Mouse (Mus musculus) gastrocnemius, postnatal 36 days (tissue): Measurements from ENCODE around the gene Sim1. TPM values are rescaled to one million over a fixed set of nuclear protein-coding genes. Genes with fewer than 3 reads are reported as not detected.

Experiments
- DNase-seq, 2 experiments: peaks; one replicate each; pipeline ENCODE4 v3.0.0; 2022
- intact Hi-C: fragments of 180-260 bp; cut with DNase I; formaldehyde crosslinking; loops from one replicate; pipeline ENCODE4 v1.15.1; 2025
- total RNA-seq, 2 experiments: library from RNA; stranded (reverse); gene quantifications; 2 replicates each; pipeline ENCODE4 v1.2.3; 2021

Gene Sim1
- total RNA-seq, 2 experiments from 2014 or later: 0.05 to 0.13 TPM

- intact Hi-C loops: no loop called here
- DNase-seq: no peak
Observed at GRCm38 (mm10) chr10:50900746-50901600, 6.4 kb downstream of the Sim1 start.

DNA sequence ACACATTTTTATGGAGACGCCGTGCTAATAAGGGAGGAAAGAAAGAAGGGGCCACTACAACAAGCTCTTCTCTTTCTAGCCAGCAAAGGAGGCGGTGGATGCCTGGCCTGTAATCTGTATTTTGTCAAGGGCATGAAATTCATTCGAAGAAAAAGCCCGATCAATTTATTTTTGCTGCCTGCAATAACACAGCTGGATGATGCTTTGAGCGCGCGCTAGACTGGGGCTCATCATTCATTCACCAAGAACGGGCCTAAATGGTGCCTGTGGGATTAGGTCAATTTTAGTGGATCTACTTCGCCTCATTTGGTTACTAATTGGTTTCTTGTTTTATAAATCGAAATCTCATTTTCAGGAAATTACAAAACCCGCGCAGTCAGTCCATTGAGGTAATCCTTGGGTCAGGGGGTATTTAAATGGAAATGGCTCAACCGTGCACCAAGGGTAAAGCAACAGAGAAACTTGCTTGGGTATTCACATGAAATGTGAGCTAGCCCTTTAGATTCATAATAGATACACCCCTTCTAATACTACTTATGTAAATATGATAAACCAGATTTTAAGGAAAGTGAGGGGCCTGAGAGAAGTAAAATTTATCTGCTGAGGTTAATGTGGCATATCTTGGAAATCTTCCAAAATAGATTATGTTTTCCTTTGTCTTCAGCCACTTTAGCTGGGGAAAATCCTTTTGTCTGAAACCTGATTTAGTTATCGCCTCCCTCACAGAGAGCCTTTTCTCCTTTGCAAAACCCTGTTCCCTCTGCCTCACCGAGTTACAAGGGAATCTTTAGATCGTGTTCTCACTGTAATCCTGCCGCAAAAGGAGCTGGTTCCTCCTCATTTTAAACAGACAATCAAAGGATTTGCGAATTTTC is 7.3 kb downstream of the Sim1 start:
- intact Hi-C loops: no loop called here
- DNase-seq: no peak

DNA sequence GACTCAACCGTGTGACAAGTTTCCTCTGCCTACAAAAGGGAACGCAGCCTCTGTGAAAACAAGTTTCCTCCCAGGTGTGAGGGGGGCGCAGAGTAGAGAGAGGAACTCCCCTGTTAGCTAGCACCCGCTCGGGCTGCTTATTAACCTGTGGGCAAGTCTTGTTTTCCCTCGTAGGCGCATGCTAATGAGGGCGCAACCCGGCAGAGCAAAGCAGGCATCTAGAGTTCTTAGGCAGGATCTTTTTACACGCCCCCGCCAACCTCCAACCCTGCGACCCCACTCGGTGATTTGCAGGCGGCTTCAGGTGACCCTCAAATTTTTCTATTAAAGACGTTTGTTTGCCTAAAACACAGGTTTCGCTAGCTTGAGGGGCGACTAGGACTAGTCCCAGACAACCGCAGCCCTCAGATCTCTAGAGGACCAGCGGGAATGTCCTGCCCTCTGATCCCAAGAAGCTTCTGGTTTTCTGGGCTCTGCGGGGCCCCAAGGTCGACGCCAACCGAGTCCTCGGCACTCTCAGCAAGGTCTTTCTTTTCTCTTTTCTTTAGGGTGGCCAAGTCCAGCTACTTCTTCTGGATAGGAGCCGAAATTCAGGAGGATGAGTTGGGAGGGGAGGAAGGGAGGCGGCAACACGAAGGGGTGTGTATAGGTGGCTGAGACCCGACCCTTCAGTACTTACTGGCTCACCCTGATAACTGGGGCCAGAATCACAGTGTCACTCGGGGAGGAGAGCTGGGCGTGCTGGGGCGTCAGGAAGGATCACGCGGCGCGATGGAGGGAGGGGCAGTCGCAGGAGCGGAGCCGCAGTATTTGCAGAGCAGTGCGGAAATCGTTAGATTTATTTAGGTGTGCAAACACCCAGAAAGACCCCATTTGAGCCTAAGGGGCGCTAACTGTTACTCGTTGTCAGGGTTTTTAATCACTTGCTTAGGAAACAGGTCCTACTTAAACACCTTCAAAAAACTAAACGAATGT is 8.5 kb downstream of the Sim1 start:
- DNase-seq: no peak
- intact Hi-C loops: no loop called here

- intact Hi-C loops: no loop called here
Observed at GRCm38 (mm10) chr10:50903846-50904763, 9.6 kb downstream of the Sim1 start.

DNA sequence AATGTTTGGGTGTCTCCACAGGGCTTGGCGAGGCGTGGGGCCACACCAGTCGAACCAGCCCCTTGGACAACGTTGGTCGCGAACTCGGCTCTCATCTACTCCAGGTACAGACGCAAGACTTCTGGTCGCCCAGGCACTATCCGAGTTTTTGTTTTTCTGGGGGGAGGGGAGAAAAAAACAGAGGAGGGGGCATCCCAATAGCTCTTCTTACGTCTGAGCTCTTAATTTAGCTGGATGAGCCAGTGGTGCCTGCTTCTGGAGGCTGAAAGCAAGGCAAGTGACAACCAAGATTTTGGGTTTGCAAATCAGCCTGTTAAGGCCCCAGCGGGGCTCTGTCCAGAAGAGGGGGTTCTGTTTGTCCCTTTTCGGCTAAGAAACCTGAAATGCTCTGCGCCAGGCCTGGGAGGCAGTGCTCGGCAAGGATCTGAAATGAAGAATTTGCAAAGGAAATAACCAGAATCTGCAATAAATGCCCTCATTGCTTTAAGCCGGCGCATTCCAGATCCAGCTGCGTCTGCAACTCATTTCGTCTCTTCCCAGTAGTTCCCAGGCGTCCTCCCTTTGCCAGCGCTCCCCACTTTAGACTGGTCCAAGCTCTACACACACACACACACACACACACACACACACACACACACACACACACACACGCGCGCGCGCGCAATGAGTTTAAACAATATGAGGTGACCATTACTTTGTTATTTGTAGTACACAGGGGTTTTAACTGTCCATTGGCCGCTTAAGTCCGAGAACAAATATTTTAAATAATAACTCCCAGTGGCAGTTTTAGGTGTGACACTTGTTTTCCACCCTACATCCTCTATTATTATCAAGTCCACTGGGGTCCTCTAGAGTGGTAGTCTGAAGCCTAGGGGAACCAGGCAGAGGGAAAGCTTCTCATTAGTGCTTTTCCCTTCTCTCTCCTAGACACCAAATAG is 10.5 kb downstream of the Sim1 start:
- DNase-seq: no peak
- intact Hi-C loops: no loop called here

More at GRCm38 (mm10) chr10:50903846-50904763, 9.6 kb downstream of the Sim1 start:
- DNase-seq: no peak

- DNase-seq: no peak
- intact Hi-C loops: no loop called here
Observed at GRCm38 (mm10) chr10:50910400-50910799, 15.8 kb downstream of the Sim1 start.

- intact Hi-C loops: no loop called here
- no peak for DNase-seq
Observed at GRCm38 (mm10) chr10:50910861-50911410, 16.4 kb downstream of the Sim1 start.

DNA sequence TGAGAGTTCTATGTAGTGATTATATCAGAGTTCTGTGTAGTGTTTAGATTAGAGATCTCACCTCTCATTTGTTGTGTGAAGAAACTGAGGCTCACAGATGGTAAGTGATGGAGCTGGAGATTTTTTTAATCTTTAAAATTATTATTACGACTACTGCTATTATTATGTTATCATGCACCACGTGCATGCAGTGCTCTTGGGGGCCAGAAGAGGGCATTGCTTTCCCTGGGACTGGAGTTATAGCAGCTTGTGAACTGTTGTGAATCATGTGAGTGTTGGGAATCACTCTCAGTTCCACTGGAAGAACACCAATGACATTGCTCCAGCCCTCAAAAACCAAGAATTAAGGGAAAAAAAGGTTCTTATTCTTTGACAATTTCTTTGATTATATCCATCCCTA is 21.1 kb downstream of the Sim1 start:
- intact Hi-C loops: no loop called here
- DNase-seq: no peak

GRCm38 (mm10) chr10:50929281-50929680 is 34.7 kb downstream of the Sim1 start:
- DNase-seq: no peak
- intact Hi-C loops: no loop called here

GRCm38 (mm10) chr10:50935673-50936072 is 41.1 kb downstream of the Sim1 start:
- intact Hi-C loops: no loop called here
- no peak for DNase-seq

- no peak for DNase-seq
- intact Hi-C loops: no loop called here
Observed at GRCm38 (mm10) chr10:50973625-50974024, 79.1 kb downstream of the Sim1 start.

- DNase-seq: no peak
- intact Hi-C loops: no loop called here
Observed at GRCm38 (mm10) chr10:50981849-50982248, 87.3 kb downstream of the Sim1 start.

- intact Hi-C loops: no loop called here
Observed at GRCm38 (mm10) chr10:50983620-50984019, 89.1 kb downstream of the Sim1 start.

GRCm38 (mm10) chr10:51007798-51008197 is 113.2 kb downstream of the Sim1 start:
- DNase-seq: no peak
- intact Hi-C loops: no loop called here

More at GRCm38 (mm10) chr10:50983620-50984019, 89.1 kb downstream of the Sim1 start:
- DNase-seq: no peak

- no peak for DNase-seq
- intact Hi-C loops: no loop called here
Observed at GRCm38 (mm10) chr10:51011391-51012150, 117.0 kb downstream of the Sim1 start.

GRCm38 (mm10) chr10:51014901-51015300 is 120.3 kb downstream of the Sim1 start:
- intact Hi-C loops: no loop called here

DNA sequence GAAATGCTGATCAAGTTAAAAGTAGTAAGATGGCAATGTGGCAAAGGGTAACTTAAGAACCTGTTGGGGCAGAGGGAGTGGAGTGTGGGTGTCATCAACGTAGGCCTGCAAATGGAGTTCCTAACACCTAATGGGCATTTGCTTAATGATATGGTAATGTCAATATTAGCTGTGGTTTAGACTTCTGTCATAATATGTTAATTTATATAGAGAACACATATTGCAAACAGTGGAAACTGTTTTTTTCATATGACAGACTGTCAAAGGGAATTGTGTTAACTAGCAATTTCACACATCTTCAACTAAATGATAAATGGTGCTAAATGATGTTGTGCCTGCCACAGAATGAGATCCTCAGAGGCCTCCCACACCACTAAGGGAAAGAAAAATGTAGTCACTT is 120.8 kb downstream of the Sim1 start:
- intact Hi-C loops: no loop called here
- DNase-seq: no peak

More at GRCm38 (mm10) chr10:51014901-51015300, 120.3 kb downstream of the Sim1 start:
- no peak for DNase-seq
